Mouse (Mus musculus) heart, postnatal 4 days (tissue): ENCODE measurements around the gene Crtc3. TPM values are rescaled to one million over a fixed set of nuclear protein-coding genes. Genes with fewer than 3 reads are reported as not detected.

ENCODE experiments used
- DNase-seq: peaks from one replicate; pipeline ENCODE4 v3.0.0; 2021
- total RNA-seq, 2 experiments: library from RNA; stranded (reverse); gene quantifications; 2 replicates each; pipeline ENCODE4 v1.2.3; 2021

Crtc3 gene
- total RNA-seq: 10 to 100 TPM; 19.5 to 20.3 TPM

- peak; percentile 72 for DNase-seq
Measured at GRCm38 (mm10) chr7:80688556-80689220, at the start of gene Crtc3. Gene Crtc3, minus strand, starts transcription at chr7:80688877.

DNA sequence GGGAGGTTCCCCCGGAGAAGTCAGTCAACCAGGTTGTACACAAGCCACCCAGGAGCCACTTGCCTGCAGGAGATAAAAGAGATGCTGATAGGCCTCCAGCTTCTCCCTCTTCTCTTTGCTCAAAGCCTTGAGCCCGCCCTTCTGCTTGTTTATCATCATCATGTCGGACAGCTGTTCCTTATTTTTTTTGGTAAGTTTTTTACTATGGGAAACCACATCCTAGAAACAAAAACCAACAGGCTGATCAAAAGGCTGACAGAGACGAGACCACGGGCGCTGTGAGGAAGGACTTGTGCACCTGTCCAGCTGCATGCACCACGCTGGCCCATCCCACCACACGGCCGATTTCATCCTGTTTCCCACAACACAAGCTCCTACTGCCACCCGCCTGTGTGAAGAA lies 47.5 kb upstream of the Crtc3 start:
- no peak for DNase-seq

DNA sequence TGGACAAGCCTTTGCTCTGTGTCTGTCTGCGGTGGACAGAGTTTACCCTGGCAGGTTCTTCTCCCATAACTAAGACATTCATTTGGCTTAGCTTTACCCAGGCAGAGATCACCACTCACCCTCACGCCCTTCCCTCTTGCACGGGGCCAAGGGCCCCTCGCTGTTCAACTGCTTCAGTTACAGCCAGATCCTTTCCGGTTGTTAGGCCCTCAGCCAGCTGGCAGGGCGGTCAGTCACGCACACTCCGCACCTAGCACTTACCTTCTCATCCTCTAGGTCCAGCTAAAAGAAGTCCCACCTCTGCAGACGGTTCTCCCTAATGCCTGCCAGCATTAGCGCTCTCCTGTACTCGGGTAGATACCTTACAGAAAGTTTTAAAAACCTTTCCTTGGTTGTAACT lies 44.3 kb upstream of the Crtc3 start:
- DNase-seq: peak; percentile 23

DNA sequence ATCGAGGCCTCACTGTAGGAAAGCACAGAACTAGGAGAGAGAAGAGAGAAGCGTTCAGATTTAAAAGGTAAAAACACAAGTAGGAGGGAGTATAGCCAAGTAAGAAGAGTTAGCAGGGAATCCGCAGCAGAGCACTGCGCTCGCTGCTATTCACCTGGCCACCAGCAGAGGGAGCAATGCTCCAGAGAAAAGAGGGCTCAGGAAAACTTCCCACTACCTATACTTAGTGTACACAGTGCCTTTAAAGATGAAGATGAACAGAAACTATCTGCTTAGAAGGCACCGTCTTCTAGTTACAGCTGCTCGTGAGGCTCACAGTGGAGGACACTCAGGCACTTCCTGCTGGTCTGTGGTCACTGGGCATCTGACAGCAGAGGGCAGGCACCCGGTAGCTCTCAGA lies 41.0 kb upstream of the Crtc3 start:
- DNase-seq: peak; percentile 86

DNA sequence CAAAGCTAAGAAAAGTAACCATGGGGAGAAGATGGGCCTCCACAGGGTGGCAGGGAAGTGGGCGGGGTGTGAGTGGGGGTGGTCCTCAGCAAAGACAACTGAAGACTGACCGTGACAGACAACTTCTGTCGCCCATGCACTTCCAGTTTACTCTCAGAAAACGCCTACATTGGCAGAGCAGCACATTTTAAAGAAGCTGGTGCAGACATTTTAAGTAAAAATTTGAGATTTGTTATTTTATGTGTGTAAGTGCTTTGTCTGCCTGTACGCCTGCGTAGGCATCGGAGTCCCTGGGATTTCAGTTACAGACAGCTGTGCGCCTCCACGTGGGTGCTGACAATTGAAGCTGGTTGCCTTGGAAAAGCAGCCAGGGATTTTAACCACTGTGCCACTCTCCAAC lies 32.4 kb upstream of the Crtc3 start:
- DNase-seq: no peak

DNA sequence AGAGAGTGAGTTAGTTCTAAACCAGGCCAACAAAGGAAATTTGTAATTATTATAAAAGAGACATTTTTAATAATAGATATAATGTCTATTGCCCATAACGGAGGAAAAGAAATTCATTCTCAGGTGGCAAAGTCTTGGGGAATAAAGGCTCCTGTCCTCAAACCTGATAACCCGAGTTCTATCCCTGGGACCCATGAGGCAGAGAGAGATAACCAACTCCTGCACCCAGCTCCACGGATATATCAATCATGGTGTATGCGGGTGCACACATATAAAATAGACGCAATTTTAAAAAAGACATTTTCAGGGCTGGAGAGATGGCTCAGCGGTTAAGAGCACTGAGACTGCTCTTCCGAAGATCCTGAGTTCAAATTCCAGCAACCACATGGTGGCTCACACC lies 30.9 kb upstream of the Crtc3 start:
- DNase-seq: no peak

DNA sequence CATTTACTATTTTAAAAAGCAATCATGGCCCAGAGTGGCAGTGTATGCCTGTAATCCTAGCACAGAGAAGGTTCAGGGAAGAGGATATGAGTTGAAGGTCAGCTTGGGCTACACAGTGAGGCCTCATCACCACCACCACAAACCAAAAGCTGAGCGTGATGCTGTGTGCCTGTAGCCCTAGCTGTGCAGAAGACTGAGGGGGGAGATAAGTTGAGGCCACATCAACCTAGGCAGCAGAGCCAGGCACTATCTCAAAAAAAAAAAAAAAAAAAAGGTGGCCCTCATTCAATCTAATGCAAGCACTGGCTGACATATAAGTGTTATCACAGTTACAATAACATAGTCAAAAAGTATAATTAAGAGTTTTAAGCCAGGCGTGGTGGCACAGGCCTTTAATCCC lies 30.4 kb upstream of the Crtc3 start:
- no peak for DNase-seq

DNA sequence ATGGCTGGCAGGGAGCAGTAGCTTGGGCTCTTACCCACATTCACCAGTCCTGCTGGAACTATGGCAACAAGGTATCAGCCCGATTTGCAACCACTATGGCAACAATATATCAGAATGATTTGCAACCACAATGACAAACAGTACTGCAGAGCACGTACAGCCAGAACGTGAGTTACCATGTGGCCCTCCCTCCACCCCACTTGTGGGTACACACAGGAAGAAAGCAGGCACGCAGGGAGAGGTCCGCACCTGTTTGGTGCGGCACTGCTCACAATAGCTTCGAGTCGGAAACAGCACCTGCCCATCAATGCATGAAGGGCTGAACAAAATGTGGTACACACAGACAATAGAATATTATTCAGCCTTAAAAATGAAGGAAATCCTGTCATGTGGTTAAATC lies 29.8 kb upstream of the Crtc3 start:
- no peak for DNase-seq

DNA sequence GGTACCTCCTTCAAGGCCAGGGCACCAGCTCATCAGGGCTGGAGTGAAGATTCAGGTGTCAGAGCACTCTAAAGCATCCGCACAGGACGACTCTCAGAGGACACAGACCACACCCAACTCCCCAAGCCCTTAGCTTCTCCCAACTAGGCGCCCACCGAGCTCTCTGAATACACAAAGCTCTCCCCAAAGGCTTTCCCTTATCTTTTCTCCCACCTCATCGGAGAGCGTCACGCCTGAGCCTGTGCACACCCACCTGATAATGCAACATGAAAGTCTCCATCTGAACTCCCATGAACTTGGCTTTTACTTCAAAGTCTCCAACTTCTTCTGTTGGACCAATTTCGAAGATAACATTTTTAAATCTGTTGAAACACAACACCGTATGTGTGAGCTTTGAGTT lies 28.1 kb upstream of the Crtc3 start:
- no peak for DNase-seq

- no peak for DNase-seq
Measured at GRCm38 (mm10) chr7:80715306-80715705, 26.6 kb upstream of the Crtc3 start.

DNA sequence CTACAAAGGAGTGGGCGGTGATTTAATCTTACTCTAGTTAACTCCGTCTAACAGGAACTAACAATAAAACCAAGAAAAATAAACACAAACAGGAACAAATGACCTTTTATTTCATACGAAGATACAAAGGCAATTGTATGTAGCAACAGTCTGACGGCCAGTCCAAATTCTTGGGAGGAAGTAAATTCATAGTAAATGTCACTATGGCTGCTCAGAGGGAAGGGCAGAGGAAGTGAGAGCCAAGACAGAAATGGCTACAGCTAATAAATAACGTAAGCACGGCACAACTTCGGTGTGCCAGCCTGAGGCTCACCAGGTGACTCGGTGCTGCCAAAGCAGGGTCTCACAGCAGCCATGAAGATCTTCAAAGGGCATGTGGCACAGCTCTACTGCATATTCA lies 22.8 kb upstream of the Crtc3 start:
- no peak for DNase-seq

- DNase-seq: no peak
Measured at GRCm38 (mm10) chr7:80710333-80710732, 21.7 kb upstream of the Crtc3 start.

DNA sequence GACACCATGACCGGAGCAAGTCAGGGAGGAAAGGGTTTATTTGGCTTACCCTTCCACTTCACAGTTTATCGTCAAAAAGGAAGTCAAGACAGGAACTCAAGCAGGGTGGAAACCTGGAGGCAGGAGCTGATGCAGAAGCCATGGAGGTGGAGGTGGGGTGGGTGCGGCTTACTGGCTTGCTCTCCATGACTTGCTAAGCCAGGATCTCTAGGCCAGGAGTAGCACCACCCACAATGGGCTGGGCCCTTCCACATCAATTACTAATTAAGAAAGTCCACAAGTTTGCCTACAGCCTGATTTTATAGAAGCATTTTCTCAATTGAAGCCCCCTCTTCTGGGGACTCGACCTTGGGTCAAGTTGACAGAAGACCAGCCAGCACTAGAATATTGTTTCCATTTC lies 15.4 kb upstream of the Crtc3 start:
- no peak for DNase-seq

DNA sequence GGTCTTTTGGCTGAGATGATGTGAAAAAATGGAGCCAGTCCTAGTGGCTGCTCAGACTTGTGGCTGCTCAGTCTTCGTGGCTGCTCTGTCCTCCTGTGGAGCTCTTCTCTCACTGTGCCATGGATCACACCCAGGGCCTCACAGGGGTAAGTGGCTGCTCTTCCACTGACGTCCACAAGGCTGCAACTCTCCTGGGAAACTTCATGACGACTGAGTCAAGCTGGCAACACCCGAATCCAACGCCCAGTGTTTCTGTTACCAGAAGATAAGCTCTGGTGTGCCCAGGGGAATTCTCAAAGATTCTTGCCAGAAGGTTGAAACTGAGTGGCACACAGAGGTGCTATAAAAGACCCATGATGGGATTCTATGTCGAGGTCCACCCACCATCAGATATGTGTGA lies 13.8 kb upstream of the Crtc3 start:
- DNase-seq: no peak

GRCm38 (mm10) chr7:80699709-80700108 lies 11.0 kb upstream of the Crtc3 start:
- DNase-seq: no peak

DNA sequence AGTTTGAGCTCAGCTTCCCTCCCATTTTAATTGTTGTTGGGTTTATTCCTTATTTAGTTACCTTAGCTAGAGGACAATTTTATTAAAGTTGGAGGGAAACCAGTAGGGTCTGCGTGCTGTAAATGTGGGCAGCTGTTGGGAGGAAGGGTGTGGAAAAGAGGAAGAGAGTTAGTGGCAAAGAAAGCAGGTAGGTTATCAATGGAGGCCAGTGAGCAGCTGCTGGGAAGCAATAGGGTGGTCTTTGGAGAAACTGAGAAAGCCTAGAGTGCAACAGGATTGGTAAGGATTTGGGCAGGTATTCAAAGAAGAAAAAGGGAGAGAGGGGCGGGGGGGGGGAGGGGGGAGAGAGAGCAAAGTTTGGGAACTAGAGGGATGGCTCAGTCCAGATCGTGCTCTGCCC lies 10.3 kb upstream of the Crtc3 start:
- DNase-seq: no peak

DNA sequence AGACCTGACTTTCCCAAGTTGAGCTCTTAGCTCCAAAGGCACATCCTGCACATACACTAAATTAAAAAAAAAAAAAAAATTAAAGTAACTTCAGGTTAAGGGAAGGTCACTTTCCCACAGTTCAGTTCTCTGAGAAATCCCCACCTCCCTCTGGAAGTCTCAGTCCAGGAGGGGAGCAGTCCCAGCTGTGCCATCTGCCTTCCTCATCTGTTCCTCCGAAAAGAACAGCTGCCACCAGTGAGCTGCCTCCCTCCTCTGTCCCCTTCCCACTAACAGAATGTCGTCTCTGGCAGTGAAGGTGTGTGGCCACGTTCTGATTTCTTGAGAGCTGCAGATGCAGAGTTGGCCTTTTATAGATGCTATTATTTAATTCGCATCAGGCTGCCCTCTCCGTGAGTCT lies 9.2 kb upstream of the Crtc3 start:
- no peak for DNase-seq

GRCm38 (mm10) chr7:80696903-80697302 lies 8.2 kb upstream of the Crtc3 start:
- DNase-seq: no peak

DNA sequence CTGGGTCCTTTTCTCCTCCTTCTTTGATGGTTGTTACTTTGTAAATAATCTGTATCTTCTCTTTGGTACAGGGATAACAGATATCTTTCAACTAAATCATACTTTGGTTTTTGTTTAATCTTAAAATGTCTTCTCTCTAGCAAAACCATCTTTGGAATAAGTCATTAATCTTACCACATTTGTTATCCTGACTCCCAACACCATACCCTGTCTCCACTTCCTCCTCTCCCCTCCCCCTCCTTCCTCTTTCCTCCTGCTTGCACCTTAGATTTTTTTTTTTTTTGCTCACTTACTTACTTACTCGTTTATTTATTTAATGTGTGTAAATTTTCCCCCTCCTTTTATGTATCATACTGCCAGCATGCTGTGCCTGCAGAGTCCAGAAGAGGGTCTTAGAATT lies 7.7 kb upstream of the Crtc3 start:
- DNase-seq: no peak

- no peak for DNase-seq
Measured at GRCm38 (mm10) chr7:80692472-80692871, 3.8 kb upstream of the Crtc3 start.

DNA sequence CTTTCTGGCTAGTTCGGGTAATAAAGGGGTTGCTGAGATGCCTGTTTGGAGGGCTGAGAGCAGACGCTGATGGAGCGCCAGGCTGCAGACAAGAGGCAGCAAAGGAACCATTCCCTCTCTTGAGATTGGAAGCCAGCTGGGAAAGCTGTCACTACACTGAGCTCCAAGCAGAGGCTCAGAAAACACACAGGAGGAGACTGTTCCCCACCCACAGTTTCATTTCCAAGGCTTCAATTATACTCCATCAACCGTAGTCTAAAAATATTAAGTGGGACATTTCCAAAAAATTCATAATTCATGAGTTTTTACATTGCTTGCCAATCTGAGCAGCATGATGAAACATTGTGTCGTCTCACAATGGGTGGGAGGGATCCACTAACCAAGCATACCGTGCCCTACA lies 2.5 kb upstream of the Crtc3 start:
- DNase-seq: no peak

DNA sequence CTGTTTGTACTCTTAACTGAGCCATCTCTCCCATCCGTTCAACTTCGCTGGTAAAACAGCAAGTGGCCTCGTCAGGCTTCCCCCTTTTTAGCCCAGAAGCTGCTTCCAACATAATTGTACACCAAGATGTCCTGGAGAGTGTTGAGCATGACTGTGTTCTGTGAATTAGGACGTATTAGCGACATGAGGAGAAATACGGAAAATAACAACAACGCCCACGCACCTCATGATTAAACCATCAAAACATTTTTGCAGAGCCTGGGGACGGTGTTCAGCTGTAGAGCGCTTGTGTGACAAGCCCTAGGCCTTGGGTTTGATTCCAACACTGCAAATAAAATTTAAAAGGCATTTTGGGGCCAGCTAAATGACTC lies 529 bp upstream of the Crtc3 start:
- DNase-seq: peak; percentile 27

GRCm38 (mm10) chr7:80687721-80688555 lies 739 bp downstream of the Crtc3 start:
- peak; percentile 68 for DNase-seq

- DNase-seq: no peak
Measured at GRCm38 (mm10) chr7:80685639-80686038, 3.0 kb downstream of the Crtc3 start.
